Mouse (Mus musculus): ENCODE measurements around the gene Kif13a. TPM values are rescaled to one million over a fixed set of nuclear protein-coding genes. Genes with fewer than 3 reads are reported as not detected.

The Kif13a gene
- 10 to 100 TPM; 22.8 to 32.5 (median 26.4) TPM for total RNA-seq (2022)

- peak; percentile 89 to 91 for DNase-seq (ENCODE audit: low spot score in 2 of 2)
Observed at GRCm38 (mm10) chr13:46929719-46930658, at the start of gene Kif13a. Gene Kif13a, minus strand, starts transcription at chr13:46929867.

GRCm38 (mm10) chr13:46976532-46976931, 46.9 kb upstream of the Kif13a start:
- DNase-seq (ENCODE audit: low spot score in 2 of 2): no peak

- no peak for DNase-seq (ENCODE audit: low spot score in 2 of 2)
Observed at GRCm38 (mm10) chr13:46975930-46976329, 46.3 kb upstream of the Kif13a start.

- DNase-seq (ENCODE audit: low spot score in 2 of 2): peak in 1 of 2 experiments; percentile 13
Observed at GRCm38 (mm10) chr13:46975031-46975551, 45.4 kb upstream of the Kif13a start.

GRCm38 (mm10) chr13:46970286-46970945, 40.7 kb upstream of the Kif13a start:
- no peak for DNase-seq (ENCODE audit: low spot score in 2 of 2)

- no peak for DNase-seq (ENCODE audit: low spot score in 2 of 2)
Observed at GRCm38 (mm10) chr13:46968626-46969025, 39.0 kb upstream of the Kif13a start.

- DNase-seq (ENCODE audit: low spot score in 2 of 2): no peak
Observed at GRCm38 (mm10) chr13:46967308-46967707, 37.6 kb upstream of the Kif13a start.

- no peak for DNase-seq (ENCODE audit: low spot score in 2 of 2)
Observed at GRCm38 (mm10) chr13:46960878-46961474, 31.3 kb upstream of the Kif13a start.

GRCm38 (mm10) chr13:46959139-46959538, 29.5 kb upstream of the Kif13a start:
- no peak for DNase-seq (ENCODE audit: low spot score in 2 of 2)

- no peak for DNase-seq (ENCODE audit: low spot score in 2 of 2)
Observed at GRCm38 (mm10) chr13:46951212-46951611, 21.5 kb upstream of the Kif13a start.

- no peak for DNase-seq (ENCODE audit: low spot score in 2 of 2)
Observed at GRCm38 (mm10) chr13:46949741-46950140, 20.1 kb upstream of the Kif13a start.

- DNase-seq (ENCODE audit: low spot score in 2 of 2): no peak
Observed at GRCm38 (mm10) chr13:46948027-46948426, 18.4 kb upstream of the Kif13a start.

GRCm38 (mm10) chr13:46946041-46946440, 16.4 kb upstream of the Kif13a start:
- no peak for DNase-seq (ENCODE audit: low spot score in 2 of 2)

GRCm38 (mm10) chr13:46945256-46945655, 15.6 kb upstream of the Kif13a start:
- no peak for DNase-seq (ENCODE audit: low spot score in 2 of 2)

- DNase-seq (ENCODE audit: low spot score in 2 of 2): no peak
Observed at GRCm38 (mm10) chr13:46943294-46943693, 13.6 kb upstream of the Kif13a start.

- DNase-seq (ENCODE audit: low spot score in 2 of 2): no peak
Observed at GRCm38 (mm10) chr13:46934116-46934515, 4.4 kb upstream of the Kif13a start.

GRCm38 (mm10) chr13:46932846-46933245, 3.2 kb upstream of the Kif13a start:
- DNase-seq (ENCODE audit: low spot score in 2 of 2): no peak

GRCm38 (mm10) chr13:46932049-46932448, 2.4 kb upstream of the Kif13a start:
- DNase-seq (ENCODE audit: low spot score in 2 of 2): no peak

- DNase-seq (ENCODE audit: low spot score in 2 of 2): peak in 1 of 2 experiments; percentile 17
Observed at GRCm38 (mm10) chr13:46930659-46931046, 986 bp upstream of the Kif13a start.

- DNase-seq (ENCODE audit: low spot score in 2 of 2): peak; percentile 21 to 31
Observed at GRCm38 (mm10) chr13:46928961-46929691, 541 bp downstream of the Kif13a start.

GRCm38 (mm10) chr13:46928404-46928803, 1.3 kb downstream of the Kif13a start:
- no peak for DNase-seq (ENCODE audit: low spot score in 2 of 2)

Data from layer of hippocampus, adult 8-10 months (tissue).